In the genomic region with DNA sequence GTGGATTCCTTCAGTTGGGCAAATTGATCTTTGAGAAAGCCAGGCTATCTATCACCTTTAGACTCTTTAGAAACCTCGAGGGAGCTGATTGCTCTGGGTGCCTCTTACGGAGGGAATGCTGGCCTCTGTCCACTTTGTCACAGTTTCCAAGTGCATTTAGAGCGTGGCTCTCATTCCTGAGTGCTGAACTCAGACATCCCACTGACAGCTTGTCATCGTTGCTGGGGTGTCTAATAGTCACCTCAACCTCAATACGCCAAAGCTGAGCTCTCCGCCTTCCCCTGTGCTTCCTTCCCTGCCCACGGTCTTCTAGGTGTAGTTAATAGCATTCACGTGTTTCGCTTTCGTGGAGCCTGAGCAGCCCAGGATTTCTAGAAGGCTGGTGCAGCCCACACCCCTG, we compare ENCODE assay signal across 26 mouse cellular contexts.
DNase-seq lines count a peak whose midpoint lies in the region; ATAC-seq and TF ChIP-seq lines count a peak whose summit lies in the region.
"Had no signal": no experiment of that assay in that cellular context is flagged by ENCODE, and none has a peak within 500 bp of the region (broad histone marks: within the 10 kb centered on the region; RNA-seq: fewer than 3 reads in every experiment).

No protein-coding gene starts in this region.

- H3K9ac ChIP-seq in heart, embryonic 15.5 days: no peak overlapping the region
- H3K9ac ChIP-seq in intestine, postnatal 0 days (ENCODE audit: low read depth, low read length): no peak overlapping the region
- H3K9ac ChIP-seq: embryonic facial prominence, embryonic 15.5 days; hindbrain, embryonic 14.5 days; limb, embryonic 13.5 days; lung, embryonic 15.5 days had no signal

- H3K4me1 ChIP-seq in heart, embryonic 15.5 days (replicated peaks): peaks cover 15% of the 10 kb centered on the region
- H3K4me1 ChIP-seq in intestine, postnatal 0 days (replicated peaks; ENCODE audit: control insufficient read depth, insufficient read depth, low read length): no peaks in the 10 kb centered on the region
- H3K4me1 ChIP-seq: embryonic facial prominence, embryonic 10.5 days; embryonic facial prominence, embryonic 15.5 days; limb, embryonic 13.5 days; lung, embryonic 15.5 days had no signal

- intact Hi-C loops in heart, postnatal 36 days (cut with DNase I): no loop called here

- ATAC-seq in heart, embryonic 15.5 days (replicated peaks; ENCODE audit: insufficient number of reproducible peaks, insufficient read depth, low FRiP score, low read depth): peak; percentile 73; the same call in 1 of the 2 replicates
- ATAC-seq in intestine, postnatal 0 days: no peak
- ATAC-seq: activated CD4-positive, CD25-positive, alpha-beta regulatory T cell, adult 4 months; forebrain, embryonic 14.5 days; midbrain, embryonic 16.5 days had no signal

- no peak for TF ChIP-seq CTCF in intestine, postnatal 0 days (IDR thresholded peaks at IDR 0.05; ENCODE audit: low read depth)

- H3K4me3 ChIP-seq in heart, embryonic 15.5 days: no peak overlapping the region
- no peak overlapping the region for H3K4me3 ChIP-seq in intestine, postnatal 0 days (ENCODE audit: low read depth, low read length)
- H3K4me3 ChIP-seq: embryonic facial prominence, embryonic 10.5 days; embryonic facial prominence, embryonic 15.5 days; limb, embryonic 13.5 days; lung, embryonic 15.5 days; midbrain, embryonic 10.5 days had no signal

- peak overlapping the region; percentile 52 for H3K4me2 ChIP-seq in heart, embryonic 15.5 days
- 0 out of 2 replicates have a peak overlapping the region, but pooled peaks have one; percentile 1 for H3K4me2 ChIP-seq in intestine, postnatal 0 days (replicated peaks; ENCODE audit: low read depth)
- H3K4me2 ChIP-seq: embryonic facial prominence, embryonic 15.5 days; hindbrain, embryonic 14.5 days; limb, embryonic 13.5 days; liver, embryonic 11.5 days; lung, embryonic 15.5 days had no signal

- 39% methylated on average over 10 of the region's 10 CpGs for WGBS in heart, embryonic 15.5 days
- 64% methylated on average over 10 of the region's 10 CpGs for WGBS in intestine, postnatal 0 days

- no peak overlapping the region for H3K27ac ChIP-seq in heart, embryonic 15.5 days
- H3K27ac ChIP-seq in intestine, postnatal 0 days (ENCODE audit: low read depth, low read length): no peak overlapping the region
- H3K27ac ChIP-seq: embryonic facial prominence, embryonic 10.5 days; embryonic facial prominence, embryonic 15.5 days; hindbrain, embryonic 14.5 days; kidney, postnatal 0 days; limb, embryonic 13.5 days; lung, embryonic 15.5 days; midbrain, embryonic 10.5 days had no signal

- peak; percentile 19 to 29 for DNase-seq in heart, adult 18-20 months
- DNase-seq in heart, postnatal 36 days: no peak
- peak; percentile 49 for DNase-seq in brain, adult 2 months (ENCODE audit: low read depth, low spot score)
- no peak for DNase-seq in kidney, postnatal 25 days
- no peak for DNase-seq in frontal cortex, postnatal 25 days (ENCODE audit: low spot score in 2 of 2)
- DNase-seq: adrenal gland, adult 2 months; cerebellum, adult 8-10 months; cerebellum, postnatal 25 days; gastrocnemius, postnatal 25 days; kidney, adult 2 months; spleen, adult 18-20 months; thymus, postnatal 14 days had no signal

- H3K36me3 ChIP-seq in heart, embryonic 15.5 days: no peaks in the 10 kb centered on the region
- no peaks in the 10 kb centered on the region for H3K36me3 ChIP-seq in intestine, postnatal 0 days (ENCODE audit: control insufficient read depth, insufficient read depth)
- H3K36me3 ChIP-seq: embryonic facial prominence, embryonic 10.5 days; embryonic facial prominence, embryonic 15.5 days; lung, embryonic 15.5 days had no signal

- H3K9me3 ChIP-seq in heart, embryonic 15.5 days (replicated peaks): no peaks in the 10 kb centered on the region
- no peaks in the 10 kb centered on the region for H3K9me3 ChIP-seq in intestine, postnatal 0 days (ENCODE audit: control insufficient read depth)
- H3K9me3 ChIP-seq: embryonic facial prominence, embryonic 10.5 days; embryonic facial prominence, embryonic 15.5 days; limb, embryonic 13.5 days; lung, embryonic 15.5 days; midbrain, embryonic 10.5 days had no signal

- peaks cover 67% of the 10 kb centered on the region for H3K27me3 ChIP-seq in heart, embryonic 15.5 days
- H3K27me3 ChIP-seq in intestine, postnatal 0 days (replicated peaks; ENCODE audit: control insufficient read depth, insufficient read depth, low read length): no peaks in the 10 kb centered on the region
- H3K27me3 ChIP-seq: CH12.LX; embryonic facial prominence, embryonic 15.5 days; limb, embryonic 13.5 days; lung, embryonic 15.5 days had no signal

Comparison
In these comparisons a context has a peak if more than half of its experiments do, and no peak if none do; other contexts are left out.
1. DNase-seq: peak in heart, adult 18-20 months (2 of 2) and brain, adult 2 months (single experiment); none in heart, postnatal 36 days (0 of 2), kidney, postnatal 25 days (0 of 2) and frontal cortex, postnatal 25 days (0 of 2).